Mouse (Mus musculus): Measurements from ENCODE around the gene Endog.
"Not testable (repeated sequence)": the region's sequence is repeated elsewhere in the genome, so short reads cannot be mapped to it uniquely, and the experiment has no call there.

The Endog gene

GRCm38 (mm10) chr2:30171997-30172382 is 697 bp downstream of the Endog start:
- no peak for DNase-seq

GRCm38 (mm10) chr2:30173541-30174240 is 2.4 kb downstream of the Endog start:
- DNase-seq, result no peak

GRCm38 (mm10) chr2:30175897-30176296 is 4.6 kb downstream of the Endog start:
- DNase-seq, result no peak

GRCm38 (mm10) chr2:30176561-30176960 is 5.3 kb downstream of the Endog start:
- peak; percentile 60 for DNase-seq

GRCm38 (mm10) chr2:30177700-30178675 is 6.7 kb downstream of the Endog start, which contains the start of gene Spout1:
Gene Spout1, minus strand, starts transcription at chr2:30178459.
- DNase-seq, result peak; percentile 94

GRCm38 (mm10) chr2:30178711-30179110 is 7.4 kb downstream of the Endog start:
- DNase-seq, result not testable (repeated sequence)

- DNase-seq, result no peak
Measured at GRCm38 (mm10) chr2:30182424-30182823, 11.1 kb downstream of the Endog start.

- peak; percentile 66 for DNase-seq
Measured at GRCm38 (mm10) chr2:30183721-30184120, 12.4 kb downstream of the Endog start.

GRCm38 (mm10) chr2:30185276-30185675 is 14.0 kb downstream of the Endog start:
- DNase-seq, result no peak

- DNase-seq, result no peak
Measured at GRCm38 (mm10) chr2:30185681-30186080, 14.4 kb downstream of the Endog start.

- peak; percentile 72 for DNase-seq
Measured at GRCm38 (mm10) chr2:30191790-30192580, 20.7 kb downstream of the Endog start.

- DNase-seq, result no peak
Measured at GRCm38 (mm10) chr2:30194656-30195055, 23.4 kb downstream of the Endog start.

GRCm38 (mm10) chr2:30198021-30198420 is 26.7 kb downstream of the Endog start:
- peak; percentile 69 for DNase-seq

- DNase-seq, result no peak
Measured at GRCm38 (mm10) chr2:30199984-30200383, 28.7 kb downstream of the Endog start.

GRCm38 (mm10) chr2:30200388-30200925 is 29.2 kb downstream of the Endog start:
- DNase-seq, result peak; percentile 44

GRCm38 (mm10) chr2:30203439-30203838 is 32.1 kb downstream of the Endog start:
- DNase-seq, result peak; percentile 37

- peak; percentile 71 for DNase-seq
Measured at GRCm38 (mm10) chr2:30205255-30205628, 33.9 kb downstream of the Endog start.

GRCm38 (mm10) chr2:30205629-30206357 is 34.5 kb downstream of the Endog start, which contains the start of gene Kyat1:
Gene Kyat1, minus strand, starts transcription at chr2:30205847.
- peak; percentile 94 for DNase-seq

- no peak for DNase-seq
Measured at GRCm38 (mm10) chr2:30207401-30207800, 36.1 kb downstream of the Endog start.

- no peak for DNase-seq
Measured at GRCm38 (mm10) chr2:30207886-30208285, 36.6 kb downstream of the Endog start.

- no peak for DNase-seq
Measured at GRCm38 (mm10) chr2:30211408-30212168, 40.3 kb downstream of the Endog start.

Measured in kidney, adult 11 months (tissue).